Mouse (Mus musculus) MEL (cell line): Measurements from ENCODE around the gene Maff. TPM values are rescaled to one million over a fixed set of nuclear protein-coding genes. Genes with fewer than 3 reads are reported as not detected.

Source experiments
- DNase-seq: peaks from one replicate; pipeline ENCODE4 v3.0.0; 2011; ENCODE audit warnings: low read depth, low spot score
- H3K27ac ChIP-seq: 2 replicates; pipeline ENCODE4 v1.5.1; 2012; ENCODE audit warnings: low read depth, mild to moderate bottlenecking, control low read depth, low read length, moderate library complexity; ENCODE audit not compliant: control insufficient read depth
- H3K27me3 ChIP-seq, 2 experiments: fragments of 150-350 bp in 1 of 2; sonication (generic) in 1 of 2; 2 replicates each; pipeline ENCODE4 v1.6.1; 2012; ENCODE audit warnings: low read length in 2 of 2, mild to moderate bottlenecking in 2 of 2, improper control_type of control experiment in 1 of 2, moderate library complexity in 1 of 2; ENCODE audit not compliant: insufficient read depth in 2 of 2, control insufficient read depth in 1 of 2
- H3K36me3 ChIP-seq, 2 experiments: 2 replicates each; pipeline ENCODE4 v1.6.1; 2012 to 2014; ENCODE audit warnings: low read length in 2 of 2, improper control_type of control experiment in 1 of 2, inconsistent platforms in 1 of 2, mild to moderate bottlenecking in 1 of 2; ENCODE audit not compliant: insufficient read depth in 2 of 2, control insufficient read depth in 1 of 2
- H3K4me1 ChIP-seq, 2 experiments: fragments of 150-350 bp in 1 of 2; sonication (generic) in 1 of 2; 2 replicates each; pipeline ENCODE4 v1.6.1; 2012; ENCODE audit warnings: low read length in 2 of 2, improper control_type of control experiment in 1 of 2, mild to moderate bottlenecking in 1 of 2; ENCODE audit not compliant: insufficient read depth in 2 of 2, control insufficient read depth in 1 of 2
- H3K4me3 ChIP-seq, 2 experiments: fragments of 150-350 bp in 1 of 2; sonication (generic) in 1 of 2; 2 replicates each; pipeline ENCODE4 v1.5.1; 2012; ENCODE audit warnings: low read depth in 2 of 2, low read length in 2 of 2, mild to moderate bottlenecking in 2 of 2, moderate library complexity in 2 of 2, control low read depth in 1 of 2, improper control_type of control experiment in 1 of 2; ENCODE audit not compliant: control insufficient read depth in 1 of 2, insufficient read depth in 1 of 2
- H3K79me2 ChIP-seq: 2 replicates; pipeline ENCODE4 v1.6.1; 2012; ENCODE audit warnings: mild to moderate bottlenecking, low read length, moderate library complexity; ENCODE audit not compliant: control insufficient read depth, poor library complexity, insufficient read depth
- H3K9ac ChIP-seq: 2 replicates; pipeline ENCODE4 v1.6.1; 2012; ENCODE audit warnings: low read depth, mild to moderate bottlenecking, control low read depth, low read length, moderate library complexity; ENCODE audit not compliant: control insufficient read depth, poor library complexity, severe bottlenecking
- H3K9me3 ChIP-seq: fragments of 150-350 bp; sonication (generic); replicated peaks from 2 replicates; pipeline ENCODE4 v1.6.1; 2012; ENCODE audit warnings: mild to moderate bottlenecking, low read length, improper control_type of control experiment, moderate library complexity; ENCODE audit not compliant: insufficient read depth
- BHLHE40 ChIP-seq: IDR thresholded peaks from 2 replicates; pipeline ENCODE4 v1.6.1; 2012; ENCODE audit warnings: low read depth, mild to moderate bottlenecking, inconsistent platforms, low read length, improper control_type of control experiment, borderline replicate concordance
- GABPA ChIP-seq: IDR thresholded peaks from 2 replicates; pipeline ENCODE4 v1.6.1; 2012; ENCODE audit warnings: low read depth, mild to moderate bottlenecking, inconsistent platforms, low read length, improper control_type of control experiment, moderate library complexity
- KAT2A ChIP-seq: conservative IDR thresholded peaks from 2 replicates; pipeline ENCODE4 v1.6.1; 2012; ENCODE audit warnings: low read depth, low read length, improper control_type of control experiment, inconsistent platforms
- MAX ChIP-seq: IDR thresholded peaks from 2 replicates; pipeline ENCODE4 v1.6.1; 2011; ENCODE audit warnings: low read length, improper control_type of control experiment
- MEF2A ChIP-seq: IDR thresholded peaks from 2 replicates; pipeline ENCODE4 v1.6.1; 2014; ENCODE audit warnings: low read depth, mild to moderate bottlenecking, inconsistent platforms, low read length, improper control_type of control experiment; ENCODE audit not compliant: poor library complexity, insufficient replicate concordance, severe bottlenecking; ENCODE audit errors: extremely low read depth
- MXI1 ChIP-seq: IDR thresholded peaks from 2 replicates; pipeline ENCODE4 v1.6.1; 2011; ENCODE audit warnings: mild to moderate bottlenecking, low read depth, low read length, improper control_type of control experiment
- MYC ChIP-seq: IDR thresholded peaks from 2 replicates; pipeline ENCODE4 v1.6.1; 2011; ENCODE audit warnings: low read depth, mild to moderate bottlenecking, low read length, improper control_type of control experiment, moderate library complexity
- NELFE ChIP-seq: IDR thresholded peaks from 2 replicates; pipeline ENCODE4 v1.6.1; 2011; ENCODE audit warnings: low read depth, low read length, improper control_type of control experiment
- NRF1 ChIP-seq: IDR thresholded peaks from 2 replicates; pipeline ENCODE4 v1.6.1; 2014; ENCODE audit warnings: low read depth, mild to moderate bottlenecking, inconsistent platforms, low read length, improper control_type of control experiment, moderate library complexity; ENCODE audit not compliant: poor library complexity, insufficient read depth, severe bottlenecking
- POLR2A ChIP-seq, 2 experiments: IDR thresholded peaks; 2 replicates each; pipeline ENCODE4 v1.6.1; 2011 to 2012; ENCODE audit warnings: low read length in 2 of 2, mild to moderate bottlenecking in 2 of 2, control low read depth in 1 of 2, improper control_type of control experiment in 1 of 2, low read depth in 1 of 2, moderate library complexity in 1 of 2; ENCODE audit not compliant: control insufficient read depth in 1 of 2, insufficient read depth in 1 of 2, poor library complexity in 1 of 2
- POLR2AphosphoS2 ChIP-seq: IDR thresholded peaks from 2 replicates; pipeline ENCODE4 v1.6.1; 2011; ENCODE audit warnings: low read length, improper control_type of control experiment
- RAD21 ChIP-seq: IDR thresholded peaks from 2 replicates; pipeline ENCODE4 v1.6.1; 2011; ENCODE audit warnings: mild to moderate bottlenecking, low read depth, low read length, improper control_type of control experiment
- RCOR1 ChIP-seq: IDR thresholded peaks from 2 replicates; pipeline ENCODE4 v1.6.1; 2012; ENCODE audit warnings: low read depth, mild to moderate bottlenecking, inconsistent platforms, low read length, improper control_type of control experiment
- SIN3A ChIP-seq: IDR thresholded peaks from 2 replicates; pipeline ENCODE4 v1.6.1; 2012; ENCODE audit warnings: low read length, improper control_type of control experiment, inconsistent platforms
- TBP ChIP-seq: IDR thresholded peaks from 2 replicates; pipeline ENCODE4 v1.8.0; 2011; ENCODE audit warnings: low read depth, low read length, improper control_type of control experiment
- TCF12 ChIP-seq: IDR thresholded peaks from 2 replicates; pipeline ENCODE4 v1.6.1; 2014; ENCODE audit warnings: low read depth, mild to moderate bottlenecking, inconsistent platforms, low read length, improper control_type of control experiment, moderate library complexity
- UBTF ChIP-seq: IDR thresholded peaks from 2 replicates; pipeline ENCODE4 v1.6.1; 2012; ENCODE audit warnings: low read depth, mild to moderate bottlenecking, inconsistent platforms, low read length, improper control_type of control experiment, moderate library complexity, borderline replicate concordance; ENCODE audit not compliant: insufficient read depth
- USF1 ChIP-seq: IDR thresholded peaks from 2 replicates; pipeline ENCODE4 v1.6.1; 2014; ENCODE audit warnings: low read depth, mild to moderate bottlenecking, inconsistent platforms, low read length, improper control_type of control experiment, moderate library complexity
- polyA plus RNA-seq, 2 experiments: library from polyadenylated mRNA; stranded (reverse) in 1 of 2; unstranded in 1 of 2; fragments of >175 nt in 1 of 2; fragments of >200 nt in 1 of 2; gene quantifications; 2 replicates each; pipeline versions ENCODE4 v1.2.1 to v1.2.4; 2012; ENCODE audit warnings: low replicate concordance in 2 of 2, low read depth in 1 of 2; ENCODE audit not compliant: insufficient read length in 2 of 2, insufficient read depth in 1 of 2, missing spikeins in 1 of 2
- total RNA-seq: library from RNA; depleted of rRNA; stranded (reverse); fragments of 300-350 nt; gene quantifications from 2 replicates; pipeline ENCODE4 v1.2.3, GENCODE M21; 2012

Maff gene
- total and polyA plus RNA-seq, 3 experiments = 3.3 to 5.8 TPM; not detected in 1

DNA sequence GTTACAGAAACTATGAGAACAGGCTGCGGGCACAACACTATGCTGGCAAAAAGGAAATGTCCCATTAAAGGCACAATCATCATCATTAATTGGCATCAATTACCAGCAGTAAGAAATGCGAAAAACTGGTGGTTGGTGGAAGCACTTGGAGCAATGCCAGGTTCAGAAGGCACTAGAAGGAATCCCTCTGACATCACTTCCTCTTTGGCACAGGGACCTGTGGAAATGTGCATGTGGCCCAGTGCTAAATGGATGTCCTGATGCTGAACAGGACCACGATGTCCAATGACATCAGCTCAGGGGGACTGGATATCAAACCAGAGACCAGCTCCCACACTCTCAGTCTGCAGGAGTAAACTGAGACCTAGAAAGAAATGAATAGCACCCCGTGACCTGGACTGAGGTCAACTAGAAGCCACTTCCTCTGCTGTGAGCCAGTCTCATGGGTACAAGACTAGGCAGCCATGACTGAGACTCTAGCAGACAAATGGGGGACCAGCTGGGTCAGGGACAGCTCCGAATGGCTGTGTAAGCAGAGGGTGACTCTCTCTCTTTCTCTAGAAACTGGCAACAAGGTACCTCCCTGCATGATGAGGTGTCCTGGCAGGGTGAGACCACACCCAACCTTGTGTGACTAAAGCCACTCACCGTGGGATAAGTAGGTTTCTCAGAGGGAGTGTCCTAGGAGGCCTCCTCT is 3.6 kb upstream of the Maff start:
- H3K4me1 ChIP-seq = peaks cover 7 to 11% of the 10 kb centered on the region in 2 experiments; a peak in 3 of 4 replicates
- peak; percentile 59 for DNase-seq
- H3K9me3 ChIP-seq = no peaks in the 10 kb centered on the region
- H3K36me3 ChIP-seq = peaks cover 0 to 6% of the 10 kb centered on the region in 2 experiments; a peak in 2 of 4 replicates
- H3K9ac ChIP-seq = no peak overlapping the region
- no peak for TF ChIP-seq POLR2AphosphoS2
- no peak for TF ChIP-seq POLR2A (IDR thresholded peaks at IDR 0.05; ENCODE audit: control insufficient read depth in 1 of 2, insufficient read depth in 1 of 2, low read depth in 1 of 2, low read length in 2 of 2, poor library complexity in 1 of 2)
- TF ChIP-seq RCOR1 = no peak
- TF ChIP-seq TCF12 = no peak
- no peak for TF ChIP-seq MEF2A
- 0 out of 2 replicates have a peak, but pooled peaks have one; percentile 18 for TF ChIP-seq MYC
- TF ChIP-seq NRF1 = no peak
- peak; percentile 64 for TF ChIP-seq MAX
- no peak for TF ChIP-seq USF1
- TF ChIP-seq NELFE = no peak
- TF ChIP-seq, all 39 proteins: peak for 2
- no peak overlapping the region for H3K27ac ChIP-seq
- H3K4me3 ChIP-seq = no peak overlapping the region
- no peaks in the 10 kb centered on the region; the same call in 1 of the 2 replicates for H3K79me2 ChIP-seq
- no peaks in the 10 kb centered on the region for H3K27me3 ChIP-seq

DNA sequence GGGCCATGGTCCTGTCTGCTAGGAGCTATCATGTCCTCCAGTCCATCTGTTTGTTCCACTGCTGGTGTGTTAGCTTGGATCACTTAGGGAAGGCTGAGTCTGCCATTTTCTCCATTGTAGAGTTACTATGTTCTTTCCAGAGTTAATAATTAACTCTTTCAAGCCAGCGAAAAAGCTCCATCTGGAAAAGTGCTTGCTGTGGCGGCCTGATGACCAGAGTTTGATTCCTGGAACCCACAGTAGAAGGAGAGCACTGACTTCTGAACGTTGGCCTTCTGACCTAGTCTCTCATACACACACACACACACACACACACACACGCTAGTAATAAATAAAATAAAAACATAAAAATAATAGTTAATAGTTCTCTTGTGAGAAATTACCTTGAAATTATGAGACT is 1.8 kb upstream of the Maff start:
- TF ChIP-seq KAT2A (no peak), BHLHE40 (no peak), RAD21 (no peak), TBP (no peak), SIN3A (no peak), GABPA (no peak), UBTF (no peak), MXI1 (no peak), TCF12 (no peak), USF1 (no peak)
- Histone ChIP-seq H3K9ac (no peak overlapping the region), H3K79me2 (no peaks in the 10 kb centered on the region; the same call in 1 of the 2 replicates), H3K9me3 (no peaks in the 10 kb centered on the region), H3K4me1 (peaks cover 7 to 16% of the 10 kb centered on the region in 2 experiments; a peak in 3 of 4 replicates), H3K4me3 (no peak overlapping the region), H3K27me3 (no peaks in the 10 kb centered on the region), H3K27ac (no peak overlapping the region), H3K36me3 (peaks cover 0 to 6% of the 10 kb centered on the region in 2 experiments; a peak in 2 of 4 replicates)
- no peak for DNase-seq
